Comparison of ENCODE assay signal across 19 mouse cellular contexts in the genomic region with DNA sequence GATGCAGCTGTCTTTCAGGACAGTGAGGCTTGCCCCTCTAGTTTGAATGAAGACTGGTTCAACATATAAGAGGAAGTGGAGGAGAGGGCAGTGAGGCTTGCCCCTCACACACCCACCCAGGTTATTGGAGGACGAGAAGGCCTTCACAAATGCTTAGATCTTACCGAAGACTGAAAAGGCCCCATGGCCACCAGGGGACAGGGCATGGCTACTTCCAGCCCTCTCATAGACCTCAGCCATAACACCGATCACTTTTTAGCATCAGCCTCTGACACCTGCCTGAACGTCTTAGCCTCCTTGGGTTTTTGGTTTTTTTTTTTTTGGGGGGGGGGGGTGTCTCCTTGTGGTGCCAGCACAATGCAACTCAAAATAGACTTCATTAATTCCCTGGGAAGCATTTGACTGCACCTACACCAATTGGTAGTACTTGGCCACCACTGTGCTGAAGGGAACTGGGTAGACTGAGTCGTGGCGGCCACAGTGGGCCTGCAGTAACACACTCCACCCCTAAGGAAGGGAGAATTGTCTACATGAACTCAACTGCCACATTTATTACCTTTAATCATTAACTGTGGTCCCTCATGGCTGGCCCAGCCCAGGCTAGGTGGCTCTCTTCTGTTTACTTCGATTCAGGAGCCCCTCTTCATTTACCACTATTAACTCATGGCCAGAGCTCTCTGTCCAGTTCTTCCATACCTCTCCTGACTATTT. TPM values are rescaled to one million over a fixed set of nuclear protein-coding genes. Genes with fewer than 3 reads are reported as not detected.
DNase-seq lines count a peak whose midpoint lies in the region; ATAC-seq and TF ChIP-seq lines count a peak whose summit lies in the region.
"Had no signal": no experiment of that assay in that cellular context is flagged by ENCODE, and none has a peak within 500 bp of the region (broad histone marks: within the 10 kb centered on the region; RNA-seq: fewer than 3 reads in every experiment).

No protein-coding gene starts in this region.

- H3K27me3 ChIP-seq in kidney, embryonic 16.5 days (ENCODE audit: insufficient read depth, low read length): no peaks in the 10 kb centered on the region
- H3K27me3 ChIP-seq in intestine, embryonic 14.5 days (replicated peaks; ENCODE audit: control insufficient read depth, insufficient read depth, low read length): no peaks in the 10 kb centered on the region
- no peaks in the 10 kb centered on the region for H3K27me3 ChIP-seq in intestine, postnatal 0 days (replicated peaks; ENCODE audit: control insufficient read depth, insufficient read depth, low read length)
- H3K27me3 ChIP-seq: heart, embryonic 13.5 days; hindbrain, embryonic 13.5 days had no signal

- no peak overlapping the region for H3K4me3 ChIP-seq in kidney, embryonic 16.5 days (ENCODE audit: low read length)
- H3K4me3 ChIP-seq in intestine, embryonic 14.5 days (ENCODE audit: low read depth, low read length): no peak overlapping the region
- peak overlapping the region; percentile 28 for H3K4me3 ChIP-seq in intestine, postnatal 0 days (ENCODE audit: low read depth, low read length)
- H3K4me3 ChIP-seq: embryonic facial prominence, embryonic 10.5 days; heart, embryonic 13.5 days; hindbrain, embryonic 13.5 days had no signal

- ATAC-seq in kidney, embryonic 16.5 days (ENCODE audit: low FRiP score, low TSS enrichment): 0 out of 2 replicates have a peak, but pooled peaks have one; percentile 39
- peak; percentile 88 for ATAC-seq in intestine, embryonic 14.5 days (replicated peaks; ENCODE audit: low FRiP score, low TSS enrichment, low read depth)
- ATAC-seq in intestine, postnatal 0 days: peak; percentile 99
- 0 out of 2 replicates have a peak, but pooled peaks have one; percentile 12 for ATAC-seq in megakaryocyte, adult 5-6 weeks (ENCODE audit: poor library complexity, severe bottlenecking)
- ATAC-seq: forebrain, embryonic 14.5 days had no signal

- WGBS in kidney, embryonic 16.5 days: 87% methylated on average over 7 of the region's 7 CpGs
- WGBS in intestine, embryonic 14.5 days: 75% methylated on average over 7 of the region's 7 CpGs
- 65% methylated on average over 7 of the region's 7 CpGs for WGBS in intestine, postnatal 0 days

- H3K9ac ChIP-seq in kidney, embryonic 16.5 days (replicated peaks; ENCODE audit: low read length): no peak overlapping the region
- no peak overlapping the region for H3K9ac ChIP-seq in intestine, embryonic 14.5 days (ENCODE audit: low read length)
- H3K9ac ChIP-seq in intestine, postnatal 0 days (ENCODE audit: low read depth, low read length): peak overlapping the region; percentile 18; the same call in 1 of the 2 replicates
- H3K9ac ChIP-seq: heart, embryonic 13.5 days; hindbrain, embryonic 13.5 days had no signal

- H3K4me2 ChIP-seq in kidney, embryonic 16.5 days (replicated peaks; ENCODE audit: low read depth, low read length): no peak overlapping the region
- H3K4me2 ChIP-seq in intestine, embryonic 14.5 days (ENCODE audit: low read length): no peak overlapping the region
- H3K4me2 ChIP-seq in intestine, postnatal 0 days (replicated peaks; ENCODE audit: low read depth): peak overlapping the region; percentile 47
- H3K4me2 ChIP-seq: heart, embryonic 13.5 days; hindbrain, embryonic 13.5 days had no signal

- peaks cover 6% of the 10 kb centered on the region for H3K36me3 ChIP-seq in kidney, embryonic 16.5 days (ENCODE audit: insufficient read depth, low read length)
- no peaks in the 10 kb centered on the region for H3K36me3 ChIP-seq in intestine, embryonic 14.5 days (ENCODE audit: control insufficient read depth, insufficient read depth, low read length)
- H3K36me3 ChIP-seq in intestine, postnatal 0 days (ENCODE audit: control insufficient read depth, insufficient read depth): no peaks in the 10 kb centered on the region
- H3K36me3 ChIP-seq: heart, embryonic 13.5 days; hindbrain, embryonic 13.5 days had no signal

- no peak for DNase-seq in kidney, adult 8-10 months
- DNase-seq in intestine, embryonic 14.5 days (ENCODE audit: low spot score): peak; percentile 53
- no peak for DNase-seq in heart, postnatal 10 days
- no peak for DNase-seq in ovary, postnatal 36 days (ENCODE audit: low spot score)
- no peak for DNase-seq in adipocyte (ENCODE audit: low spot score)
- DNase-seq: adrenal gland, postnatal 14 days; cerebellum, adult 11-12 months; cerebellum, adult 9-10 months; cerebellum, postnatal 25 days; gastrocnemius, postnatal 36 days; heart, adult 11 months had no signal

- intact Hi-C loops in heart, postnatal 10 days (cut with DNase I): no loop called here

- H3K9me3 ChIP-seq in kidney, embryonic 16.5 days (ENCODE audit: low read length): no peaks in the 10 kb centered on the region
- no peaks in the 10 kb centered on the region for H3K9me3 ChIP-seq in intestine, embryonic 14.5 days (ENCODE audit: control insufficient read depth, low read length)
- no peaks in the 10 kb centered on the region for H3K9me3 ChIP-seq in intestine, postnatal 0 days (ENCODE audit: control insufficient read depth)
- H3K9me3 ChIP-seq: embryonic facial prominence, embryonic 10.5 days; heart, embryonic 13.5 days; hindbrain, embryonic 13.5 days had no signal

- no peaks in the 10 kb centered on the region for H3K4me1 ChIP-seq in kidney, embryonic 16.5 days (ENCODE audit: insufficient read depth, low read length)
- H3K4me1 ChIP-seq in intestine, embryonic 14.5 days (replicated peaks; ENCODE audit: control insufficient read depth, insufficient read depth, low read length): no peaks in the 10 kb centered on the region
- no peaks in the 10 kb centered on the region for H3K4me1 ChIP-seq in intestine, postnatal 0 days (replicated peaks; ENCODE audit: control insufficient read depth, insufficient read depth, low read length)
- H3K4me1 ChIP-seq: embryonic facial prominence, embryonic 10.5 days; heart, embryonic 13.5 days; hindbrain, embryonic 13.5 days had no signal

- TF ChIP-seq CTCF in intestine, postnatal 0 days (IDR thresholded peaks at IDR 0.05; ENCODE audit: low read depth): no peak

- no peak overlapping the region for H3K27ac ChIP-seq in kidney, embryonic 16.5 days (ENCODE audit: low read length)
- H3K27ac ChIP-seq in intestine, embryonic 14.5 days (ENCODE audit: low read depth): no peak overlapping the region
- no peak overlapping the region for H3K27ac ChIP-seq in intestine, postnatal 0 days (ENCODE audit: low read depth, low read length)
- H3K27ac ChIP-seq: embryonic facial prominence, embryonic 10.5 days; heart, embryonic 13.5 days; hindbrain, embryonic 13.5 days had no signal

RNA-seq across cellular contexts. Expression of a gene that starts 25.1 kb away (rescaled TPM):
- 28.5 and 34.8 TPM in 2 replicates for polyA plus RNA-seq in kidney, embryonic 16.5 days (2015; fragmentation: Nextera tagmentation; extraction: Ambion mirVana)
- 24.2 and 27.8 TPM in 2 replicates for polyA plus RNA-seq in intestine, embryonic 14.5 days (2014; fragmentation: Nextera tagmentation; extraction: Ambion mirVana)
- 8.1 and 9.3 TPM in 2 replicates for polyA plus RNA-seq in intestine, postnatal 0 days (2015; fragmentation: Nextera tagmentation; extraction: Ambion mirVana)
- 71.2 and 74.4 TPM in 2 replicates for total RNA-seq in megakaryocyte, adult 5-6 weeks (2015)
- total RNA-seq in megakaryocyte, adult 5-6 weeks (2017): 38.7 and 53.9 TPM in 2 replicates
- 1 to 10 TPM; 5.5 TPM for total RNA-seq in heart, postnatal 10 days (2021)
- total RNA-seq: gastrocnemius, adult 8-10 months had no signal

Comparison
In these comparisons a context has a peak if more than half of its experiments do, and no peak if none do; other contexts are left out.
1. ATAC-seq: peak in every context shown above with its lines; median percentile 99 in intestine, postnatal 0 days; 88 in intestine, embryonic 14.5 days; 39 in kidney, embryonic 16.5 days; 12 in megakaryocyte, adult 5-6 weeks.